Mouse (Mus musculus) forelimb bud, embryonic 11.5 days (tissue): Measurements from ENCODE around the gene Gca.
"Not testable (repeated sequence)": the region's sequence is repeated elsewhere in the genome, so short reads cannot be mapped to it uniquely, and the experiment has no call there.

Source experiments
- DNase-seq: peaks from one replicate; pipeline ENCODE4 v3.0.0-alpha.2; 2012; ENCODE audit warnings: low read depth, low spot score

Gene Gca

GRCm38 (mm10) chr2:62669848-62670247 is 5.8 kb downstream of the Gca start:
- no peak for DNase-seq

- no peak for DNase-seq
Measured at GRCm38 (mm10) chr2:62670301-62670700, 6.2 kb downstream of the Gca start.

- no peak for DNase-seq
Measured at GRCm38 (mm10) chr2:62670767-62671166, 6.7 kb downstream of the Gca start.

GRCm38 (mm10) chr2:62672788-62673187 is 8.7 kb downstream of the Gca start:
- DNase-seq = no peak

GRCm38 (mm10) chr2:62681667-62682066 is 17.6 kb downstream of the Gca start:
- no peak for DNase-seq

GRCm38 (mm10) chr2:62684989-62685595 is 21.0 kb downstream of the Gca start:
- no peak for DNase-seq

GRCm38 (mm10) chr2:62685934-62686333 is 21.8 kb downstream of the Gca start:
- no peak for DNase-seq

GRCm38 (mm10) chr2:62706313-62706712 is 42.2 kb downstream of the Gca start:
- DNase-seq = no peak

- DNase-seq = no peak
Measured at GRCm38 (mm10) chr2:62709633-62710032, 45.5 kb downstream of the Gca start.

GRCm38 (mm10) chr2:62714362-62714761 is 50.3 kb downstream of the Gca start:
- not testable (repeated sequence) for DNase-seq

GRCm38 (mm10) chr2:62715260-62715659 is 51.2 kb downstream of the Gca start:
- no peak for DNase-seq

- DNase-seq = no peak
Measured at GRCm38 (mm10) chr2:62717270-62717669, 53.2 kb downstream of the Gca start.

- no peak for DNase-seq
Measured at GRCm38 (mm10) chr2:62718411-62718810, 54.3 kb downstream of the Gca start.

- DNase-seq = no peak
Measured at GRCm38 (mm10) chr2:62725946-62726345, 61.9 kb downstream of the Gca start.

GRCm38 (mm10) chr2:62727732-62728131 is 63.6 kb downstream of the Gca start:
- DNase-seq = no peak

GRCm38 (mm10) chr2:62730671-62731070 is 66.6 kb downstream of the Gca start:
- no peak for DNase-seq

GRCm38 (mm10) chr2:62743098-62743497 is 79.0 kb downstream of the Gca start:
- no peak for DNase-seq
